Mouse (Mus musculus) thymus, postnatal 0 days (tissue): ENCODE data around the gene Ajap1. TPM values are rescaled to one million over a fixed set of nuclear protein-coding genes. Genes with fewer than 3 reads are reported as not detected.

Source experiments
- DNase-seq: peaks from one replicate; pipeline ENCODE4 v3.0.0-alpha.2; 2015; ENCODE audit warnings: low spot score
- polyA plus RNA-seq: library from polyadenylated mRNA; unstranded; fragments of >200 nt; fragmentation: Nextera tagmentation; extraction: Ambion mirVana; gene quantifications from 2 replicates; pipeline ENCODE4 v1.2.1, GENCODE M21; 2015

The Ajap1 gene
- 1.2 and 1.6 TPM in 2 replicates for polyA plus RNA-seq

- DNase-seq = no peak
Measured at GRCm38 (mm10) chr4:153482459-153483338, at the start of gene Ajap1. Gene Ajap1, minus strand, starts transcription at chr4:153482811.

- no peak for DNase-seq
Measured at GRCm38 (mm10) chr4:153530536-153530935, 47.9 kb upstream of the Ajap1 start.

- no peak for DNase-seq
Measured at GRCm38 (mm10) chr4:153521601-153522000, 39.0 kb upstream of the Ajap1 start.

GRCm38 (mm10) chr4:153519888-153520287 lies 37.3 kb upstream of the Ajap1 start:
- DNase-seq = no peak

GRCm38 (mm10) chr4:153519289-153519688 lies 36.7 kb upstream of the Ajap1 start:
- DNase-seq = no peak

GRCm38 (mm10) chr4:153515786-153516185 lies 33.2 kb upstream of the Ajap1 start:
- DNase-seq = no peak

- DNase-seq = no peak
Measured at GRCm38 (mm10) chr4:153514071-153514470, 31.5 kb upstream of the Ajap1 start.

- no peak for DNase-seq
Measured at GRCm38 (mm10) chr4:153511530-153511929, 28.9 kb upstream of the Ajap1 start.

GRCm38 (mm10) chr4:153501936-153502335 lies 19.3 kb upstream of the Ajap1 start:
- no peak for DNase-seq

- DNase-seq = no peak
Measured at GRCm38 (mm10) chr4:153492444-153492843, 9.8 kb upstream of the Ajap1 start.

GRCm38 (mm10) chr4:153489116-153489515 lies 6.5 kb upstream of the Ajap1 start:
- DNase-seq = no peak

- DNase-seq = no peak
Measured at GRCm38 (mm10) chr4:153485913-153486312, 3.3 kb upstream of the Ajap1 start.

GRCm38 (mm10) chr4:153484392-153484791 lies 1.8 kb upstream of the Ajap1 start:
- no peak for DNase-seq

GRCm38 (mm10) chr4:153481361-153482234 lies 1.0 kb downstream of the Ajap1 start:
- DNase-seq = no peak

GRCm38 (mm10) chr4:153480551-153481262 lies 1.9 kb downstream of the Ajap1 start:
- no peak for DNase-seq

GRCm38 (mm10) chr4:153479144-153479543 lies 3.5 kb downstream of the Ajap1 start:
- no peak for DNase-seq

GRCm38 (mm10) chr4:153473480-153474252 lies 8.9 kb downstream of the Ajap1 start:
- no peak for DNase-seq

- DNase-seq = no peak
Measured at GRCm38 (mm10) chr4:153469712-153470111, 12.9 kb downstream of the Ajap1 start.

- DNase-seq = no peak
Measured at GRCm38 (mm10) chr4:153459934-153460333, 22.7 kb downstream of the Ajap1 start.

- DNase-seq = no peak
Measured at GRCm38 (mm10) chr4:153459503-153459902, 23.1 kb downstream of the Ajap1 start.

GRCm38 (mm10) chr4:153458821-153459220 lies 23.8 kb downstream of the Ajap1 start:
- no peak for DNase-seq
